Mouse (Mus musculus) heart, embryonic 11.5 days (tissue): ENCODE results near the gene B4galt5. TPM values are rescaled to one million over a fixed set of nuclear protein-coding genes. Genes with fewer than 3 reads are reported as not detected.

ENCODE experiments used
- ATAC-seq: fragments of 200-750 bp; cut with Nextera tagmentation; replicated peaks from 2 replicates; pipeline ENCODE4 v1.8.0; 2017; ENCODE audit warnings: moderate library complexity; ENCODE audit not compliant: insufficient number of reproducible peaks, low FRiP score, low TSS enrichment
- H3K27ac ChIP-seq: fragments of 300-500 bp; sonication (generic); 2 replicates; pipeline ENCODE4 v1.5.1; 2014; ENCODE audit warnings: mild to moderate bottlenecking, low read depth, low read length
- H3K27me3 ChIP-seq: fragments of 300-500 bp; sonication (generic); 2 replicates; pipeline ENCODE4 v1.6.1; 2014; ENCODE audit warnings: mild to moderate bottlenecking, low read length, mixed read lengths; ENCODE audit not compliant: control insufficient read depth, insufficient read depth
- H3K36me3 ChIP-seq: fragments of 300-500 bp; sonication (generic); 2 replicates; pipeline ENCODE4 v1.6.1; 2014; ENCODE audit warnings: mild to moderate bottlenecking, low read length, moderate library complexity, mixed read lengths; ENCODE audit not compliant: control insufficient read depth, insufficient read depth
- H3K4me1 ChIP-seq: fragments of 300-500 bp; sonication (generic); 2 replicates; pipeline ENCODE4 v1.6.1; 2014; ENCODE audit warnings: low read length; ENCODE audit not compliant: control insufficient read depth, insufficient read depth
- H3K4me2 ChIP-seq: fragments of 300-500 bp; sonication (generic); 2 replicates; pipeline ENCODE4 v1.6.1; 2014; ENCODE audit warnings: mild to moderate bottlenecking, moderate library complexity
- H3K4me3 ChIP-seq: fragments of 300-500 bp; sonication (generic); 2 replicates; pipeline ENCODE4 v1.5.1; 2014; ENCODE audit warnings: low read depth, low read length
- H3K9ac ChIP-seq: fragments of 300-500 bp; sonication (generic); 2 replicates; pipeline ENCODE4 v1.6.1; 2014; ENCODE audit warnings: mild to moderate bottlenecking, low read depth, low read length, moderate library complexity
- H3K9me3 ChIP-seq: fragments of 300-500 bp; sonication (generic); replicated peaks from 2 replicates; pipeline ENCODE4 v1.6.1; 2016; ENCODE audit warnings: low read length; ENCODE audit not compliant: control insufficient read depth
- WGBS: fragments of 180-500 bp; shearing (Covaris S2); extraction: QIAGEN DNeasy Blood & Tissue Kit; methylation state at CpG from one replicate; pipeline ENCODE4 v1.1.7; 2014; ENCODE audit not compliant: insufficient replicate concordance; 5-methylcytosine and 5-hydroxymethylcytosine counted together
- polyA plus RNA-seq: library from polyadenylated mRNA; unstranded; fragments of >200 nt; fragmentation: Nextera tagmentation; extraction: Ambion mirVana; gene quantifications from 2 replicates; pipeline ENCODE4 v1.2.1, GENCODE M21; 2014

B4galt5 gene
- polyA plus RNA-seq, 1 experiment from 2014 or later, result 24.5 TPM

- H3K4me1 ChIP-seq, result peaks cover 20% of the 10 kb centered on the region
- H3K27ac ChIP-seq, result peak overlapping the region; percentile 74; the same call in 1 of the 2 replicates
- no peaks in the 10 kb centered on the region; the same call in 1 of the 2 replicates for H3K36me3 ChIP-seq
- WGBS, result 60% methylated on average over 13 of the region's 13 CpGs
- H3K9ac ChIP-seq, result no peak overlapping the region
- no peak overlapping the region; the same call in 1 of the 2 replicates for H3K4me2 ChIP-seq
- 0 out of 2 replicates have a peak, but pooled peaks have one; percentile 52 for ATAC-seq
- no peaks in the 10 kb centered on the region for H3K9me3 ChIP-seq
- H3K27me3 ChIP-seq, result no peaks in the 10 kb centered on the region
- H3K4me3 ChIP-seq, result no peak overlapping the region
These were observed 55.5 kb downstream of the B4galt5 start for GRCm38 (mm10) chr2:167293289-167294085.

- H3K9me3 ChIP-seq, result no peaks in the 10 kb centered on the region
- ATAC-seq, result peak; percentile 68; the same call in 1 of the 2 replicates
- H3K27ac ChIP-seq, result peak overlapping the region; percentile 74
- peaks cover 19% of the 10 kb centered on the region for H3K4me1 ChIP-seq
- H3K4me2 ChIP-seq, result peak overlapping the region; percentile 50
- no peaks in the 10 kb centered on the region; the same call in 1 of the 2 replicates for H3K36me3 ChIP-seq
- no peak overlapping the region for H3K4me3 ChIP-seq
- 0 out of 2 replicates have a peak overlapping the region, but pooled peaks have one; percentile 44 for H3K9ac ChIP-seq
- no peaks in the 10 kb centered on the region for H3K27me3 ChIP-seq
- WGBS, result 2% methylated on average over 6 of the region's 6 CpGs
These were observed 56.1 kb downstream of the B4galt5 start for GRCm38 (mm10) chr2:167292854-167293253.

- Histone ChIP-seq H3K4me2 (peak overlapping the region; percentile 50), H3K36me3 (no peaks in the 10 kb centered on the region), H3K9ac (0 out of 2 replicates have a peak overlapping the region, but pooled peaks have one; percentile 44), H3K4me3 (no peak overlapping the region), H3K4me1 (peaks cover 19% of the 10 kb centered on the region), H3K27ac (peak overlapping the region; percentile 74), H3K9me3 (no peaks in the 10 kb centered on the region), H3K27me3 (no peaks in the 10 kb centered on the region)
- 43% methylated on average over 4 of the region's 4 CpGs for WGBS
- ATAC-seq, result peak; percentile 86
These were observed 56.8 kb downstream of the B4galt5 start for GRCm38 (mm10) chr2:167292151-167292591.

- Histone ChIP-seq H3K4me3 (no peak overlapping the region), H3K27me3 (no peaks in the 10 kb centered on the region), H3K4me1 (peaks cover 19% of the 10 kb centered on the region), H3K9ac (no peak overlapping the region), H3K4me2 (peak overlapping the region; percentile 34; the same call in 1 of the 2 replicates), H3K27ac (peak overlapping the region; percentile 74; the same call in 1 of the 2 replicates), H3K9me3 (no peaks in the 10 kb centered on the region), H3K36me3 (no peaks in the 10 kb centered on the region)
- ATAC-seq, result 0 out of 2 replicates have a peak, but pooled peaks have one; percentile 11
- 75% methylated on average over 11 of the region's 11 CpGs for WGBS
These were observed 57.3 kb downstream of the B4galt5 start for GRCm38 (mm10) chr2:167291656-167292055.

- Histone ChIP-seq H3K27me3 (peaks cover 3% of the 10 kb centered on the region; the same call in 1 of the 2 replicates), H3K4me3 (no peak overlapping the region), H3K27ac (no peak overlapping the region), H3K4me2 (no peak overlapping the region), H3K9ac (no peak overlapping the region), H3K9me3 (no peaks in the 10 kb centered on the region), H3K4me1 (no peaks in the 10 kb centered on the region), H3K36me3 (no peaks in the 10 kb centered on the region)
- WGBS, result 85% methylated on average over 13 of the region's 13 CpGs
- no peak for ATAC-seq
These were observed 67.5 kb downstream of the B4galt5 start for GRCm38 (mm10) chr2:167281461-167281860.

DNA sequence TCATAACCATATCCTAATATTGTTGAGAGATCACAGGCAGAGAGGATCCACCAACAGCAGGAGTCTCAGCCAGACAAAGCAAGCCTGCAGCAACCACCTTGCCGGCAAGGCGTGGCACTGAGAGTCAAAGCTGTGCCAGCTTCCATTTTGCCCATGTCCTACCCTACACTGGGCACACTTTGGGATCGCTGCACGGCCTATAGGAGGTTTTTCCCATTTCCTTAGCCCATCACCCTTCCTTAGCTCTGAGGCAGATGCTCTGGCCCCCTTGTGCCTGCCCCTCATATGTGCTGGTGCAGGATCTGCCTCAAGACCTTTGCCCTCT is 68.0 kb downstream of the B4galt5 start:
- Histone ChIP-seq H3K4me1 (no peaks in the 10 kb centered on the region), H3K27me3 (peaks cover 3% of the 10 kb centered on the region; the same call in 1 of the 2 replicates), H3K9me3 (no peaks in the 10 kb centered on the region), H3K9ac (no peak overlapping the region), H3K36me3 (no peaks in the 10 kb centered on the region), H3K27ac (no peak overlapping the region), H3K4me2 (no peak overlapping the region), H3K4me3 (no peak overlapping the region)
- no peak for ATAC-seq
- WGBS, result 72% methylated on average over 4 of the region's 4 CpGs

GRCm38 (mm10) chr2:167280090-167280985 is 68.6 kb downstream of the B4galt5 start:
- H3K9me3 ChIP-seq, result no peaks in the 10 kb centered on the region
- H3K4me1 ChIP-seq, result no peaks in the 10 kb centered on the region
- WGBS, result 47% methylated on average over 26 of the region's 26 CpGs
- ATAC-seq, result no peak; the same call in 1 of the 2 replicates
- no peak overlapping the region for H3K4me2 ChIP-seq
- no peaks in the 10 kb centered on the region for H3K36me3 ChIP-seq
- H3K9ac ChIP-seq, result no peak overlapping the region
- H3K27me3 ChIP-seq, result peaks cover 3% of the 10 kb centered on the region; the same call in 1 of the 2 replicates
- no peak overlapping the region for H3K4me3 ChIP-seq
- no peak overlapping the region for H3K27ac ChIP-seq

DNA sequence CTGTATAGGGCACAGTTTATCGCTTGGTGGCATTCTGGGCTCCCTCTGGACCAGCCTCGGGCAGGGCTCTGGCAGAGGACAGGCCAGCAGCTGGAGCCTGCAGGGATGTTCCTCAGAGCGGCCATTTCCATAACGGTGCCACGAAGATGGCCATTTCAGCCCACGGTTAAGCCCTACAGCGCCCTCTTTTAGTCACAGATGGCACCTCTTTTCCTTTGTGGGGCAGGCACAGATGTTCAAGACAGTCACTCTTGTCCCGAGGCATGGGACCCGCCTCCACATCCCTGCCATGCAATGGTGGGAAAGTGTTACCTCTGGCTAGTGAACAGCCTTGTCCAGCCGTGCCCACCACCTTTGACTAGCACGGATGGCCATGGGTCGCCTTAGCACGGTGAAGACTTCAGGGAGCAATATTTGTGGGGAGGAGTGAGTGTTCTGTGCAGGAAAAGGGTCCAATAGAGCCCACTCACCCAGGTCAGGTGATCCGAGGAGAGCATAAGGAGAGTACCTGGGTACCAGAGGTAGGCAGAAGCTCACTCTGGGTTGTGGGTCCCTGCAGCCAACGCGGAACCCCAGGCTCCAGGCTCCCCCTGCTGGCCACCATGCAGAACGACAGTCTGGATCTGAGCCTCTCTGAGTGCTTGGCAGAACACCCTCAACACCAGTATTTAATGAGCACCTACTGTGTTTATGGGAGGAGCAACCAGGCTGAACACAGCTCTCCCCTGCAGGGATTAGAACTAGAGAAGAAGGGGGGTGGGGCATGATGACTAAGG is 70.0 kb downstream of the B4galt5 start:
- Histone ChIP-seq H3K9me3 (no peaks in the 10 kb centered on the region), H3K4me1 (no peaks in the 10 kb centered on the region), H3K9ac (no peak overlapping the region), H3K4me3 (no peak overlapping the region), H3K27ac (no peak overlapping the region), H3K27me3 (peaks cover 3% of the 10 kb centered on the region; the same call in 1 of the 2 replicates), H3K4me2 (no peak overlapping the region), H3K36me3 (no peaks in the 10 kb centered on the region)
- WGBS, result 57% methylated on average over 17 of the region's 17 CpGs
- no peak for ATAC-seq
